20 mouse cellular contexts compared by ENCODE assay signal in genomic region chr5:42464814-42465213, GRCm38 (mm10).
A peak's percentile ranks its signal among the peaks of the same experiment; 100 is the strongest.
DNase-seq lines count a peak whose midpoint lies in the region; ATAC-seq and TF ChIP-seq lines count a peak whose summit lies in the region.
"Had no signal": no experiment of that assay in that cellular context is flagged by ENCODE, and none has a peak within 500 bp of the region (broad histone marks: within the 10 kb centered on the region; RNA-seq: fewer than 3 reads in every experiment).

No protein-coding gene starts in this region.

- no peak for TF ChIP-seq CTCF in hindbrain, postnatal 0 days (IDR thresholded peaks at IDR 0.05; ENCODE audit: low read depth)

- no peak overlapping the region for H3K4me2 ChIP-seq in hindbrain, postnatal 0 days (ENCODE audit: low read depth, low read length)
- no peak overlapping the region for H3K4me2 ChIP-seq in hindbrain, embryonic 11.5 days (replicated peaks; ENCODE audit: low read depth, low read length)
- H3K4me2 ChIP-seq: embryonic facial prominence, embryonic 13.5 days; heart, embryonic 15.5 days; liver, embryonic 13.5 days; neural tube, embryonic 13.5 days had no signal

- peak; percentile 67; the same call in 1 of the 2 replicates for ATAC-seq in hindbrain, postnatal 0 days
- ATAC-seq in hindbrain, embryonic 11.5 days (ENCODE audit: low FRiP score) = no peak
- ATAC-seq in cerebellum, adult (ENCODE audit: insufficient number of reproducible peaks, low FRiP score, low TSS enrichment) = peak; percentile 6; the same call in 1 of the 2 replicates
- ATAC-seq in activated CD4-positive, CD25-positive, alpha-beta regulatory T cell, adult 4 months = no peak
- ATAC-seq: lung, postnatal 0 days had no signal

- H3K27ac ChIP-seq in hindbrain, postnatal 0 days = no peak overlapping the region
- H3K27ac ChIP-seq in hindbrain, embryonic 11.5 days (ENCODE audit: low read depth, low read length) = no peak overlapping the region
- H3K27ac ChIP-seq: embryonic facial prominence, embryonic 13.5 days; heart, embryonic 15.5 days; liver, embryonic 13.5 days; neural tube, embryonic 13.5 days; stomach, postnatal 0 days had no signal

- no peaks in the 10 kb centered on the region for H3K9me3 ChIP-seq in hindbrain, postnatal 0 days (ENCODE audit: low read length)
- no peaks in the 10 kb centered on the region for H3K9me3 ChIP-seq in hindbrain, embryonic 11.5 days (ENCODE audit: control insufficient read depth, low read length)
- H3K9me3 ChIP-seq: embryonic facial prominence, embryonic 13.5 days; heart, embryonic 15.5 days; liver, embryonic 13.5 days; megakaryocyte, embryonic 14.5 days; neural tube, embryonic 13.5 days had no signal

- no peaks in the 10 kb centered on the region for H3K4me1 ChIP-seq in hindbrain, postnatal 0 days (ENCODE audit: insufficient read depth, low read length)
- no peaks in the 10 kb centered on the region for H3K4me1 ChIP-seq in hindbrain, embryonic 11.5 days (replicated peaks; ENCODE audit: control insufficient read depth, insufficient read depth, low read length)
- H3K4me1 ChIP-seq: embryonic facial prominence, embryonic 13.5 days; heart, embryonic 15.5 days; liver, embryonic 13.5 days; megakaryocyte, embryonic 14.5 days; neural tube, embryonic 13.5 days had no signal

- H3K36me3 ChIP-seq in hindbrain, postnatal 0 days (ENCODE audit: insufficient read depth, low read length) = no peaks in the 10 kb centered on the region
- no peaks in the 10 kb centered on the region for H3K36me3 ChIP-seq in hindbrain, embryonic 11.5 days (ENCODE audit: control insufficient read depth, insufficient read depth, low read length)
- H3K36me3 ChIP-seq: embryonic facial prominence, embryonic 13.5 days; heart, embryonic 15.5 days; liver, embryonic 13.5 days; neural tube, embryonic 13.5 days had no signal

- DNase-seq in hindbrain, postnatal 0 days (ENCODE audit: low spot score) = peak; percentile 66
- DNase-seq in hindbrain, embryonic 11.5 days (ENCODE audit: low spot score) = no peak
- DNase-seq in R1 (ENCODE audit: low read depth, low spot score) = peak; percentile 1
- DNase-seq in cerebellum, postnatal 14 days = peak; percentile 92 to 95
- no peak for DNase-seq in thymus, postnatal 4 days
- DNase-seq: heart, adult 11 months; kidney, adult 8-10 months; kidney, postnatal 4 days; layer of hippocampus, postnatal 36 days; liver, embryonic 13.5 days; retina, postnatal 1 day; thymus, postnatal 36 days had no signal

- H3K4me3 ChIP-seq in hindbrain, postnatal 0 days (ENCODE audit: low read length) = no peak overlapping the region
- no peak overlapping the region for H3K4me3 ChIP-seq in hindbrain, embryonic 11.5 days (ENCODE audit: low read depth, low read length)
- H3K4me3 ChIP-seq: embryonic facial prominence, embryonic 13.5 days; heart, embryonic 15.5 days; liver, embryonic 13.5 days; megakaryocyte, embryonic 14.5 days; neural tube, embryonic 13.5 days had no signal

- no peak overlapping the region for H3K9ac ChIP-seq in hindbrain, postnatal 0 days (replicated peaks; ENCODE audit: low read length)
- H3K9ac ChIP-seq in hindbrain, embryonic 11.5 days (ENCODE audit: low read depth, low read length) = no peak overlapping the region
- H3K9ac ChIP-seq: embryonic facial prominence, embryonic 13.5 days; heart, embryonic 15.5 days; liver, embryonic 13.5 days; neural tube, embryonic 13.5 days had no signal

- no peaks in the 10 kb centered on the region for H3K27me3 ChIP-seq in hindbrain, postnatal 0 days (ENCODE audit: insufficient read depth, low read length)
- H3K27me3 ChIP-seq in hindbrain, embryonic 11.5 days (ENCODE audit: control insufficient read depth, insufficient read depth, low read length) = no peaks in the 10 kb centered on the region
- H3K27me3 ChIP-seq: embryonic facial prominence, embryonic 13.5 days; heart, embryonic 15.5 days; liver, embryonic 13.5 days; megakaryocyte, embryonic 14.5 days; neural tube, embryonic 13.5 days had no signal

Comparison
In these comparisons a context has a peak if more than half of its experiments do, and no peak if none do; other contexts are left out.
1. ATAC-seq: peak in hindbrain, postnatal 0 days (single experiment) and cerebellum, adult (single experiment); none in hindbrain, embryonic 11.5 days (single experiment) and activated CD4-positive, CD25-positive, alpha-beta regulatory T cell, adult 4 months (single experiment).
2. DNase-seq: peak in hindbrain, postnatal 0 days (single experiment), R1 (single experiment) and cerebellum, postnatal 14 days (2 of 2); none in hindbrain, embryonic 11.5 days (single experiment) and thymus, postnatal 4 days (single experiment).